Mouse (Mus musculus) lung, postnatal 36 days (tissue): ENCODE data around the gene Tas2r138.
"Not testable (repeated sequence)": the region's sequence is repeated elsewhere in the genome, so short reads cannot be mapped to it uniquely, and the experiment has no call there.

Experiments used
- DNase-seq: peaks from one replicate; pipeline ENCODE4 v3.0.0; 2022; ENCODE audit warnings: mixed read lengths

The Tas2r138 gene

GRCm38 (mm10) chr6:40613260-40613852, at the start of gene Tas2r138:
Tas2r138 (minus strand) TSS chr6:40613310.
- DNase-seq: no peak

GRCm38 (mm10) chr6:40660930-40661329, 47.8 kb upstream of the Tas2r138 start:
- no peak for DNase-seq

- DNase-seq: no peak
Observed at GRCm38 (mm10) chr6:40650953-40651352, 37.8 kb upstream of the Tas2r138 start.

GRCm38 (mm10) chr6:40645701-40646100, 32.6 kb upstream of the Tas2r138 start:
- DNase-seq: no peak

GRCm38 (mm10) chr6:40640710-40641538, 27.8 kb upstream of the Tas2r138 start:
- DNase-seq: no peak

GRCm38 (mm10) chr6:40637755-40638154, 24.6 kb upstream of the Tas2r138 start:
- no peak for DNase-seq

GRCm38 (mm10) chr6:40635559-40635958, 22.4 kb upstream of the Tas2r138 start:
- no peak for DNase-seq

- no peak for DNase-seq
Observed at GRCm38 (mm10) chr6:40634640-40635071, 21.5 kb upstream of the Tas2r138 start.

- no peak for DNase-seq
Observed at GRCm38 (mm10) chr6:40628406-40629000, 15.4 kb upstream of the Tas2r138 start, which contains the start of gene Mgam. Mgam (plus strand) TSS chr6:40628831.

GRCm38 (mm10) chr6:40626111-40626510, 13.0 kb upstream of the Tas2r138 start:
- DNase-seq: no peak

GRCm38 (mm10) chr6:40617965-40618364, 4.9 kb upstream of the Tas2r138 start:
- peak; percentile 58 for DNase-seq

- DNase-seq: no peak
Observed at GRCm38 (mm10) chr6:40610244-40610643, 2.9 kb downstream of the Tas2r138 start.

GRCm38 (mm10) chr6:40607431-40607830, 5.7 kb downstream of the Tas2r138 start:
- DNase-seq: no peak

GRCm38 (mm10) chr6:40598546-40598945, 14.6 kb downstream of the Tas2r138 start:
- DNase-seq: not testable (repeated sequence)

GRCm38 (mm10) chr6:40594804-40595550, 18.1 kb downstream of the Tas2r138 start:
- no peak for DNase-seq

GRCm38 (mm10) chr6:40588346-40588745, 24.8 kb downstream of the Tas2r138 start:
- no peak for DNase-seq

GRCm38 (mm10) chr6:40585645-40586044, 27.5 kb downstream of the Tas2r138 start, which contains the start of gene Clec5a:
Clec5a (minus strand) TSS chr6:40585821.
- no peak for DNase-seq

GRCm38 (mm10) chr6:40584336-40584735, 28.8 kb downstream of the Tas2r138 start:
- DNase-seq: no peak

- peak; percentile 44 for DNase-seq
Observed at GRCm38 (mm10) chr6:40576305-40576704, 36.8 kb downstream of the Tas2r138 start.

- no peak for DNase-seq
Observed at GRCm38 (mm10) chr6:40573618-40574017, 39.5 kb downstream of the Tas2r138 start.

- DNase-seq: no peak
Observed at GRCm38 (mm10) chr6:40569187-40569586, 43.9 kb downstream of the Tas2r138 start, which contains the start of gene Olfr460. Olfr460 (plus strand) TSS chr6:40569487.
